Mouse (Mus musculus): Measurements from ENCODE around the gene Gm42906. TPM values are rescaled to one million over a fixed set of nuclear protein-coding genes. Genes with fewer than 3 reads are reported as not detected.

Gm42906 gene
- polyA plus RNA-seq (2015; fragmentation: Nextera tagmentation; extraction: Ambion mirVana): not detected in 2 replicates

DNA sequence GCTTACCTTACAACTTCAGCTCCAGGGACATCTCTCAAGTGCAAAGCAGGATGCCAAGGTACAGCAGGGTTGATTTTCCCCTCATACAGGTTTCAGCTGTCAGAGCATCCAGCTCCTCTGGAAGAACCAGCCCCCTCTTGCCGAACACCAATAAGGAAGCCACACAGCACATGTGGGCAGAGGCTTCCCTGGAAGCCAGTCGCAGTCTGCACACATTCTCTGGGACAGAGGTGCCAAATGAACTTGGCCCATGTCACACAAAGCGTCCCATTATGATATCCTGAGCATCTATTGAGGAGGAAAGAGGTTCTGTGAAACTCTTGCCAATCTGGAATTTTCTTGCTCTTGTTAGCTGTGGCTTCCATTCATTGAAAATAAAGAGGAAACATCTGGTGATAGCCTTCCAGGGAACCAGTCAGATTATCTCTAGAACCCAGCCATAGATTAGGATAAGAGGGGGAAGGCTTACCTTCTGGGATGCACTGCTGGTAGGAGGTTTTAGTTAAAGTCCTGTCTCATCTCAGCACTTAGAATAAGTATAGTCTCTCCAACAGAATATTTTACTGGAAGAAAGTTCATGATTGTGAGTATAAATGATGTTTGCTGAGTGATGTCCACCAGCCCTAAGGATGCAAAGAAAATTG, at the start of gene Gm42906:
Gene Gm42906 (minus strand): TSS at position 51 of the 644 bp plus-strand sequence.
- Histone ChIP-seq H3K4me3 (replicated peaks) (no peak within 1 kb of the TSS), H3K4me1 (replicated peaks) (peaks cover 3% of the 10 kb centered on the region; the same call in 1 of the 2 replicates), H3K9me3 (no peaks in the 10 kb centered on the region), H3K27ac (no peak within 1 kb of the TSS), H3K9ac (no peak within 1 kb of the TSS), H3K36me3 (no peaks in the 10 kb centered on the region), H3K4me2 (replicated peaks) (no peak within 1 kb of the TSS), H3K27me3 (replicated peaks) (no peaks in the 10 kb centered on the region)
- WGBS: 62% methylated on average over 3 of the region's 3 CpGs
- no peak for ATAC-seq

DNA sequence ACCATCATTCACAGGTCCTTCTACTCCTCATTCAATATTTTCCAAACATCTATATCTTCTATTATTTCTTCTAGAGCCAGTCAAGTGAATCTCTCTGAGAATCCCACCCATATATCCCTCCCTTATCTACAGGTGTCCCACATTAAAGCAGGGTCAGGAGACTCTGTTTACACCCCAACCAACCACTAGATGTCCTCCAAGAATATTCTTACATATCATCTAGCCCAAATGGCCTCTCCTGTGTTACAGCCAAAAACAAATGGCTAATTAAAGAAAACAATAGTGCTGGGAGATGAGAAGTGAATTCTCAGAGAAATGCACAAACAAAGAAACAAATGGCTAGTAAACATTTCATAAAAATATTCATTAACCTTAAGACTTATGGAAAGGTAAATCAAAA, 17.7 kb upstream of the Gm42906 start:
- H3K27me3 ChIP-seq (replicated peaks): no peaks in the 10 kb centered on the region
- H3K4me1 ChIP-seq (replicated peaks): no peaks in the 10 kb centered on the region
- H3K9ac ChIP-seq: no peak overlapping the region
- no peak overlapping the region for H3K4me2 ChIP-seq (replicated peaks)
- H3K36me3 ChIP-seq: no peaks in the 10 kb centered on the region
- ATAC-seq: no peak
- no peaks in the 10 kb centered on the region for H3K9me3 ChIP-seq
- H3K4me3 ChIP-seq (replicated peaks): no peak overlapping the region
- H3K27ac ChIP-seq: no peak overlapping the region

GRCm38 (mm10) chr5:151435106-151435505, 7.1 kb upstream of the Gm42906 start:
- no peak overlapping the region for H3K27ac ChIP-seq
- H3K4me1 ChIP-seq (replicated peaks): no peaks in the 10 kb centered on the region
- H3K9me3 ChIP-seq: no peaks in the 10 kb centered on the region
- no peak overlapping the region for H3K4me2 ChIP-seq (replicated peaks)
- ATAC-seq: no peak
- no peaks in the 10 kb centered on the region for H3K27me3 ChIP-seq (replicated peaks)
- no peak overlapping the region for H3K9ac ChIP-seq
- no peaks in the 10 kb centered on the region for H3K36me3 ChIP-seq
- H3K4me3 ChIP-seq (replicated peaks): no peak overlapping the region

GRCm38 (mm10) chr5:151426466-151426865, 1.5 kb downstream of the Gm42906 start:
- H3K9ac ChIP-seq: no peak overlapping the region
- H3K27me3 ChIP-seq (replicated peaks): no peaks in the 10 kb centered on the region
- ATAC-seq: no peak
- WGBS: 44% methylated on average over 3 of the region's 3 CpGs
- H3K9me3 ChIP-seq: no peaks in the 10 kb centered on the region
- H3K4me1 ChIP-seq (replicated peaks): peaks cover 3% of the 10 kb centered on the region; the same call in 1 of the 2 replicates
- H3K27ac ChIP-seq: no peak overlapping the region
- H3K4me3 ChIP-seq (replicated peaks): no peak overlapping the region
- H3K4me2 ChIP-seq (replicated peaks): no peak overlapping the region
- H3K36me3 ChIP-seq: no peaks in the 10 kb centered on the region

DNA sequence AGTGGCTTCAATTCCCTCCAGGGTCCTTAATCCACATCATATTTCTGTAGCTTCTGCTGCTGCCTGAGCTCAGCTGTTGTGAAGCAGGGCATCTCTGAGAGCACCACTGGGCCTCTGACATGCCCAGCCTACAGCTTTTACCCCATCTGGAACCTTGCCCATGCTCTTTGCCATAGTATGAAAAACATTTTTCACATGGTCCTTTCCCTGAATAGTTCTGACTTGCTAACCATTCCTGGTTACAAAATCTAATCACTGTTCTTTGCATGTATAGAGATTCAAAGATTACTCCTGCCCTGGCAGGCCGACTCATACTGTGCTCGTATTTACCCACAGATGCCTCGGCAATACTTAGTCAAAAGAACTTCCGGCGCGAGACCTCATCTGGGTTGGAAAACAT, 5.3 kb downstream of the Gm42906 start:
- H3K4me1 ChIP-seq (replicated peaks): peaks cover 3% of the 10 kb centered on the region; the same call in 1 of the 2 replicates
- H3K9ac ChIP-seq: no peak overlapping the region
- no peak for ATAC-seq
- H3K27me3 ChIP-seq (replicated peaks): no peaks in the 10 kb centered on the region
- no peak overlapping the region for H3K27ac ChIP-seq
- 90% methylated on average over 6 of the region's 6 CpGs for WGBS
- H3K36me3 ChIP-seq: no peaks in the 10 kb centered on the region
- no peak overlapping the region for H3K4me2 ChIP-seq (replicated peaks)
- H3K4me3 ChIP-seq (replicated peaks): no peak overlapping the region
- no peaks in the 10 kb centered on the region for H3K9me3 ChIP-seq

GRCm38 (mm10) chr5:151421859-151422258, 6.1 kb downstream of the Gm42906 start:
- Histone ChIP-seq H3K4me1 (replicated peaks) (peaks cover 1% of the 10 kb centered on the region; the same call in 1 of the 2 replicates), H3K9me3 (no peaks in the 10 kb centered on the region), H3K27ac (no peak overlapping the region), H3K9ac (no peak overlapping the region), H3K36me3 (no peaks in the 10 kb centered on the region), H3K4me2 (replicated peaks) (no peak overlapping the region), H3K4me3 (replicated peaks) (no peak overlapping the region), H3K27me3 (replicated peaks) (no peaks in the 10 kb centered on the region)
- WGBS: 59% methylated on average over 7 of the region's 7 CpGs
- no peak for ATAC-seq

DNA sequence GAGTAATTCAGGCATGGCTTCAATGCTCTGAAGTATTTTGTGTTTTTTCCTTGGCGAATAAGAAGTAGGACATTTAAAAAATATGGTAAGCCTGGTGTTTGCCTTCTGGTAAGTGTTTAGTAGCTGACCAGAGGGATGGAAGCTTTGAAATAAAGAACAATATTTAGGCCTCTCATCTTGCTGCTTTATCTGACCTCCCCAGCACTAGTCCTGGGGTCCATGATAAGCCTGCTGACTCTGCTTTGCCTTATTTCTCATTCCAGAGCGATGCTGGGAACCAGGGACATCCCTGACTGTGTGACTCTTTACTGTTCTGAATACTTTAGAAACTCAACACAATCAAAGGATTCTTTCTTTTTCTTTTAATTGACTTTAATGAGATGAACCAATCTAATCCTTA, 9.4 kb downstream of the Gm42906 start:
- Histone ChIP-seq H3K36me3 (no peaks in the 10 kb centered on the region), H3K4me1 (replicated peaks) (no peaks in the 10 kb centered on the region), H3K4me2 (replicated peaks) (no peak overlapping the region), H3K9me3 (no peaks in the 10 kb centered on the region), H3K27me3 (replicated peaks) (no peaks in the 10 kb centered on the region), H3K27ac (no peak overlapping the region), H3K4me3 (replicated peaks) (no peak overlapping the region), H3K9ac (no peak overlapping the region)
- ATAC-seq: no peak; the same call in 1 of the 2 replicates
- WGBS: 90% methylated on average over 2 of the region's 2 CpGs

DNA sequence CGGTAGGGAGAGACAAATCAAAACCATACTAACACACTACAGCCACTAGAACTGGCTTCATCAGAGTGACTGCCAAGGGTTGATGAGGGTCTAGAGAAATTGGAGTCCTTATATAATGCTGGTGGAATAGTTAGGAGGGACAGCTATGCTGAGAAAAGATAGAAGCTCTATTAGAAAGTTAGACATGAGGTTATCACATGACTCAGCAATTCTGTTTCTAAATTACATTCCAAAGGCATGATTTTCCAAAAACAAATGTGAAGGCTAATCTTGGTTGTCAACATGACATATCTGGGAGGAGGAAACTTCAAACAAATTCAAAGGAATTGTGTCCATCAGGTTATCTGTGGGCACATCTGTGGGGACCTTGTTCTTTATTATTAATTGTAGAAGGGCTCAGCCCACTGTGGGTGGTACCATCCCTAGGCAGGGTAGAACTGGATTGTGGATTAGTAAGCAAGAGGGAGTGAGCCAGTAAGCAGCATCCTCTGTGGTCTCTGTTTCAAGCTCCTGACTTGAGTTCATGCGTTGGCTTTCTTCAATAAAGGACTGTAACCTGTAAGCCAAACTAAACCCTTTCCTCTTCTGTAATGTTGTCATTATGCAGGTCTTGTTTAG, 10.4 kb downstream of the Gm42906 start:
- H3K4me2 ChIP-seq (replicated peaks): no peak overlapping the region
- WGBS: 54% methylated on average over 2 of the region's 2 CpGs
- ATAC-seq: no peak
- H3K27ac ChIP-seq: no peak overlapping the region
- H3K36me3 ChIP-seq: no peaks in the 10 kb centered on the region
- no peaks in the 10 kb centered on the region for H3K9me3 ChIP-seq
- H3K4me1 ChIP-seq (replicated peaks): peaks cover 5% of the 10 kb centered on the region; the same call in 1 of the 2 replicates
- no peak overlapping the region for H3K9ac ChIP-seq
- no peak overlapping the region for H3K4me3 ChIP-seq (replicated peaks)
- no peaks in the 10 kb centered on the region for H3K27me3 ChIP-seq (replicated peaks)

- H3K4me2 ChIP-seq (replicated peaks): no peak overlapping the region
- no peaks in the 10 kb centered on the region for H3K9me3 ChIP-seq
- H3K4me1 ChIP-seq (replicated peaks): peaks cover 6% of the 10 kb centered on the region; the same call in 1 of the 2 replicates
- ATAC-seq: no peak
- WGBS: 16% methylated on average over 1 of the region's 1 CpGs
- H3K9ac ChIP-seq: no peak overlapping the region
- H3K27me3 ChIP-seq (replicated peaks): no peaks in the 10 kb centered on the region
- no peak overlapping the region for H3K27ac ChIP-seq
- H3K36me3 ChIP-seq: no peaks in the 10 kb centered on the region
- no peak overlapping the region for H3K4me3 ChIP-seq (replicated peaks)
These were observed 11.0 kb downstream of the Gm42906 start for GRCm38 (mm10) chr5:151416988-151417387.

GRCm38 (mm10) chr5:151413617-151414016, 14.3 kb downstream of the Gm42906 start:
- WGBS: 67% methylated on average over 3 of the region's 3 CpGs
- no peak; the same call in 1 of the 2 replicates for ATAC-seq
- H3K4me2 ChIP-seq (replicated peaks): no peak overlapping the region

DNA sequence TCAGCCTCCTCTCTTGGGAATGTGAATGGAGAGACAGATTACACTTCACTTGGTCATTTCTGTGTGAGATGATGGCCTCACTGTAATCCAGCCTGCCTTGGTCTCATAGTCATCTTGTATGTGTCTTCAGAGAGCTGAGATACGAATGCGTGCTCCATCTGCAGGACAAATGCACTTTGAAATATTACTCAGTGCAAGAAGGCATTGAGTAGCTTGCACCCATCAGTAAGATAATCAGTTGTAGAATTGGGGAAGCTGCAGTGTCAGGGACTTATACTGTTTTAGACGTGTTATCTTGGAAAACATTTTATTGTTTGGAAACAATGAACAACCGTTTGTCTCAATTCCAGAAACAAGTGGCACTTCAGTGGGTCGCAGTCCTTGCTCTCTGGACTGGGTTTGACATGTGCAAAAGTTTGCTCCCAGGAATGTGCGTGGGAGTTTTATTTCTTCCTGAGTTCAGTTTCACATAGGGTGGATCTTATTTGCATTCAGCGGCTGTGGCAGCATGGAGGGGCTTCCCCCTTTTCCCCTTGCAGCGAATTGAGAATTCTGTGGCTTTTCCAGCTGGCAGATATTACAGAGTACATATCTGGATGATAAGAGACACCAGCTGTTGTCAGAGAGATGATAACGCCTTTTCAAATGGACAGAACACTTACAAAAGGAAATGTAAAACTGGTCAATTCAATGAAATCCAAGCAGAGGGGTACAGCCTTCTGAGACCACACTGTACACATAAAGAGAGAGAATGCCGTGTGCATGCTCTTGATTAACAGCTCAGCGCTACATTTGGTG, 15.1 kb downstream of the Gm42906 start:
- no peaks in the 10 kb centered on the region for H3K36me3 ChIP-seq
- H3K4me2 ChIP-seq (replicated peaks): no peak overlapping the region
- WGBS: 44% methylated on average over 11 of the region's 11 CpGs
- H3K4me1 ChIP-seq (replicated peaks): peaks cover 6% of the 10 kb centered on the region; the same call in 1 of the 2 replicates
- no peak for ATAC-seq
- H3K27me3 ChIP-seq (replicated peaks): no peaks in the 10 kb centered on the region
- no peak overlapping the region for H3K27ac ChIP-seq
- no peak overlapping the region for H3K4me3 ChIP-seq (replicated peaks)
- H3K9ac ChIP-seq: no peak overlapping the region
- H3K9me3 ChIP-seq: no peaks in the 10 kb centered on the region

More at GRCm38 (mm10) chr5:151413617-151414016, 14.3 kb downstream of the Gm42906 start:
- H3K27me3 ChIP-seq (replicated peaks): no peaks in the 10 kb centered on the region
- H3K9ac ChIP-seq: no peak overlapping the region
- H3K36me3 ChIP-seq: no peaks in the 10 kb centered on the region
- H3K4me1 ChIP-seq (replicated peaks): peaks cover 6% of the 10 kb centered on the region; the same call in 1 of the 2 replicates
- no peak overlapping the region for H3K27ac ChIP-seq
- H3K9me3 ChIP-seq: no peaks in the 10 kb centered on the region
- H3K4me3 ChIP-seq (replicated peaks): no peak overlapping the region

GRCm38 (mm10) chr5:151410006-151410405, 18.0 kb downstream of the Gm42906 start:
- H3K9ac ChIP-seq: no peak overlapping the region
- H3K4me2 ChIP-seq (replicated peaks): no peak overlapping the region
- H3K27ac ChIP-seq: no peak overlapping the region
- H3K27me3 ChIP-seq (replicated peaks): no peaks in the 10 kb centered on the region
- no peak overlapping the region for H3K4me3 ChIP-seq (replicated peaks)
- ATAC-seq: peak; percentile 84
- no peaks in the 10 kb centered on the region for H3K9me3 ChIP-seq
- WGBS: 65% methylated on average over 3 of the region's 3 CpGs
- H3K4me1 ChIP-seq (replicated peaks): peaks cover 6% of the 10 kb centered on the region; the same call in 1 of the 2 replicates
- H3K36me3 ChIP-seq: no peaks in the 10 kb centered on the region

All from intestine, embryonic 15.5 days (tissue).